Mouse (Mus musculus) embryonic facial prominence, embryonic 14.5 days (tissue): ENCODE measurements around the gene BC067074. TPM values are rescaled to one million over a fixed set of nuclear protein-coding genes. Genes with fewer than 3 reads are reported as not detected.

Source experiments
- ATAC-seq: fragments of 200-750 bp; cut with Nextera tagmentation; 2 replicates; pipeline ENCODE4 v1.8.0; 2017; ENCODE audit warnings: low read depth, moderate number of reproducible peaks, moderate TSS enrichment
- DNase-seq: peaks from one replicate; pipeline ENCODE4 v3.0.0-alpha.2; 2015; ENCODE audit warnings: low spot score
- H3K27ac ChIP-seq: fragments of 300-500 bp; sonication (generic); replicated peaks from 2 replicates; pipeline ENCODE4 v1.5.1; 2014; ENCODE audit warnings: low read depth, mild to moderate bottlenecking, low read length, moderate library complexity
- H3K27me3 ChIP-seq: fragments of 300-500 bp; sonication (generic); replicated peaks from 2 replicates; pipeline ENCODE4 v1.6.1; 2014; ENCODE audit warnings: low read length; ENCODE audit not compliant: control insufficient read depth, insufficient read depth
- H3K36me3 ChIP-seq: fragments of 300-500 bp; sonication (generic); 2 replicates; pipeline ENCODE4 v1.6.1; 2014; ENCODE audit warnings: low read length, mixed read lengths; ENCODE audit not compliant: control insufficient read depth, insufficient read depth
- H3K4me1 ChIP-seq: fragments of 300-500 bp; sonication (generic); 2 replicates; pipeline ENCODE4 v1.6.1; 2014; ENCODE audit warnings: antibody characterized with exemption, low read length; ENCODE audit not compliant: control insufficient read depth, insufficient read depth
- H3K4me2 ChIP-seq: fragments of 300-500 bp; sonication (generic); 2 replicates; pipeline ENCODE4 v1.6.1; 2014; ENCODE audit warnings: low read depth, mild to moderate bottlenecking, low read length, moderate library complexity, mixed read lengths
- H3K4me3 ChIP-seq: fragments of 300-500 bp; sonication (generic); 2 replicates; pipeline ENCODE4 v1.5.1; 2014; ENCODE audit warnings: low read depth, mild to moderate bottlenecking, low read length
- H3K9ac ChIP-seq: fragments of 300-500 bp; sonication (generic); 2 replicates; pipeline ENCODE4 v1.6.1; 2014; ENCODE audit warnings: low read depth, mild to moderate bottlenecking, low read length, moderate library complexity, mixed read lengths
- H3K9me3 ChIP-seq: fragments of 300-500 bp; sonication (generic); 2 replicates; pipeline ENCODE4 v1.6.1; 2016; ENCODE audit warnings: low read length; ENCODE audit not compliant: control insufficient read depth
- WGBS: fragments of 180-500 bp; shearing (Covaris S2); extraction: QIAGEN DNeasy Blood & Tissue Kit; methylation state at CpG from one replicate; pipeline ENCODE4 v1.1.7; 2014; 5-methylcytosine and 5-hydroxymethylcytosine counted together
- polyA plus RNA-seq: library from polyadenylated mRNA; unstranded; fragments of >200 nt; fragmentation: Nextera tagmentation; extraction: Ambion mirVana; gene quantifications from 2 replicates; pipeline ENCODE4 v1.2.1, GENCODE M21; 2014

Gene BC067074
- polyA plus RNA-seq, 1 experiment from 2014 or later = 6.9 TPM

DNA sequence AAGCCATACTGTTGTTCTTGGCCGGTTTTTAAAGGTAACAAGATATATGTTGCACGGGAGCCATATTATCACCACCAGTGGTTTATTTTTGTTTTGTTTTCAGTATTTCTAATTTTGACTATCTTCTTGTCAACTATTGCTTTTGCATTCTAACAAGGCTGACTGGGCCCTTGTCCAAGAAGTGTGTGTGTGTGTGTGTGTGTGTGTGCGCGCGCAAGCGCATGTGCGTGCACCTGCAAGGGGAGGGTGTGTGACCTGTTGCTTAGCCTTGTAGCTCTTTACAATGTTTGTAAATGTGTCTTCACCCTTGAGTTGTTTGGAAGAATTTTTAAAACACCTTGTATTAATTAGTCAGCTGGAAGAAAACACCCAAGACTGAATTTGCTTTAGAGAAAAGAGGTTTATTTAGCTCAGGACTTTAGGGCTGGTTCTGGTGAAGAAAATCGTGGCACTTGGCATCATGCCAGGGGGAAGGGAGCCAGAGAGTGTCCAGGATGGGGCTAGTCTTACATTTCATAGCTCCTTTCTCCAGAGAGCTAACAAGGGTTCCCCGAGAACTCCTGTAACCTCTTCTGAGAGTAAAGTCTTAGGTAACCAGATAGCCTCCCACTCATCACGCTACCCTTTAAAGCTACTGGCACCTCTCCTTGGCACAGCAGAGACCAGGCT, 3.0 kb downstream of the BC067074 start:
- DNase-seq (peak; percentile 60), ATAC-seq (peak; percentile 35; the same call in 1 of the 2 replicates)
- Histone ChIP-seq H3K27me3 (no peaks in the 10 kb centered on the region), H3K4me3 (no peak overlapping the region), H3K4me2 (no peak overlapping the region), H3K36me3 (no peaks in the 10 kb centered on the region), H3K4me1 (peaks cover 20% of the 10 kb centered on the region; the same call in 1 of the 2 replicates), H3K9ac (no peak overlapping the region), H3K9me3 (no peaks in the 10 kb centered on the region), H3K27ac (peak overlapping the region; percentile 1; the same call in 1 of the 2 replicates)
- WGBS = 64% methylated on average over 10 of the region's 10 CpGs

- Histone ChIP-seq H3K9me3 (0 out of 2 replicates have a peak, but pooled peaks cover 7% of the 10 kb centered on the region), H3K4me2 (no peak overlapping the region), H3K36me3 (no peaks in the 10 kb centered on the region; the same call in 1 of the 2 replicates), H3K4me3 (no peak overlapping the region), H3K27me3 (no peaks in the 10 kb centered on the region), H3K9ac (no peak overlapping the region), H3K4me1 (no peaks in the 10 kb centered on the region), H3K27ac (no peak overlapping the region)
- ATAC-seq (no peak), DNase-seq (no peak)
- 92% methylated on average over 4 of the region's 4 CpGs for WGBS
Measured at GRCm38 (mm10) chr13:113306581-113306980, 13.6 kb downstream of the BC067074 start.

DNA sequence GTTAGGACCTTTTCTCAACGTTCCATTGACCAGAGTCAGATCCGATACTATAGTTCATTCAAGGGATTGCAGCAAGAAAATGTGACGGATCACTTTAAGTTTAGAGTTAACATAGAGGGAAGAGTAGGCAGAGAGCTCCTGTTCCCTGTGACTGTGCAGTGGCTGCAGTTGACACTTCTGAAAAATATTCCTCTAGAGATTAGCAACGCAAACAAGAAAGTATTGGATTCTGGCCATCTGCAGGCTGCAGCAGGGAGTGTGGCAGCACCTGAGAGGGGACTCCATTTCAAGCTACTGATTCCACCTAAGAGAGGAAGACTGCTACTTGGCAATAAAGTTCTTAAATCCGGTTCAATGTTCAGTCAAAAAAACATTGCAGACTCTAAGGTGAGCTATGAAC, 26.6 kb downstream of the BC067074 start:
- ATAC-seq = no peak
- no peaks in the 10 kb centered on the region for H3K4me1 ChIP-seq
- no peak overlapping the region for H3K4me2 ChIP-seq
- no peak overlapping the region for H3K4me3 ChIP-seq
- no peaks in the 10 kb centered on the region for H3K9me3 ChIP-seq
- WGBS = 85% methylated on average over 5 of the region's 5 CpGs
- H3K27me3 ChIP-seq = no peaks in the 10 kb centered on the region
- DNase-seq = no peak
- H3K36me3 ChIP-seq = peaks cover 25% of the 10 kb centered on the region; the same call in 1 of the 2 replicates
- no peak overlapping the region for H3K9ac ChIP-seq
- H3K27ac ChIP-seq = no peak overlapping the region

DNA sequence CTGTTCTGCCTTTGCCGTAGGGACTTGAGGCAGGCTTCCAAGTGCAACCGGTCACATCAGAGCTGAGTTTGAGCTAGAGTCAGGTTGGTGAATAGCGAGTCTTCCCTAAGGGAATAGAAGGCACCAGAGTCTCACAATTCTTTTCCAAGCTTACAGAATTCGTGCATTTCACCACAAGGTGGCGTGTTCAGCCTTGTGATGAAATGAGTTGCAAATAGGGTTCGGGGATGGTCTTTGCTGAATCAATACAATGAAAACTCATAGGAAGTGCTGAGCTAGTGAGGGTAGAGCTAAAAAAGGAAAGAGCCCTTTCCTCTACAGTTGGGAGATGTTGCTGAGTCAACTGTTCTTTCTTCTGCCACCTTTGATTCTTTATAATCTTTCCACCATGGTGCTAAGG, 29.0 kb downstream of the BC067074 start:
- no peak overlapping the region for H3K4me3 ChIP-seq
- H3K27me3 ChIP-seq = no peaks in the 10 kb centered on the region
- 8% methylated on average over 6 of the region's 6 CpGs for WGBS
- H3K4me1 ChIP-seq = no peaks in the 10 kb centered on the region
- ATAC-seq = no peak
- peak; percentile 83 for DNase-seq
- H3K9me3 ChIP-seq = no peaks in the 10 kb centered on the region
- no peak overlapping the region for H3K27ac ChIP-seq
- no peak overlapping the region for H3K9ac ChIP-seq
- H3K36me3 ChIP-seq = peaks cover 25% of the 10 kb centered on the region; the same call in 1 of the 2 replicates
- H3K4me2 ChIP-seq = no peak overlapping the region

GRCm38 (mm10) chr13:113324241-113324640, 31.3 kb downstream of the BC067074 start:
- no peaks in the 10 kb centered on the region for H3K4me1 ChIP-seq
- H3K4me2 ChIP-seq = no peak overlapping the region
- H3K9ac ChIP-seq = no peak overlapping the region
- 83% methylated on average over 3 of the region's 3 CpGs for WGBS
- ATAC-seq = no peak
- no peak overlapping the region for H3K4me3 ChIP-seq
- no peaks in the 10 kb centered on the region for H3K9me3 ChIP-seq
- no peaks in the 10 kb centered on the region for H3K27me3 ChIP-seq
- H3K27ac ChIP-seq = no peak overlapping the region
- peaks cover 17% of the 10 kb centered on the region; the same call in 1 of the 2 replicates for H3K36me3 ChIP-seq
- no peak for DNase-seq

DNA sequence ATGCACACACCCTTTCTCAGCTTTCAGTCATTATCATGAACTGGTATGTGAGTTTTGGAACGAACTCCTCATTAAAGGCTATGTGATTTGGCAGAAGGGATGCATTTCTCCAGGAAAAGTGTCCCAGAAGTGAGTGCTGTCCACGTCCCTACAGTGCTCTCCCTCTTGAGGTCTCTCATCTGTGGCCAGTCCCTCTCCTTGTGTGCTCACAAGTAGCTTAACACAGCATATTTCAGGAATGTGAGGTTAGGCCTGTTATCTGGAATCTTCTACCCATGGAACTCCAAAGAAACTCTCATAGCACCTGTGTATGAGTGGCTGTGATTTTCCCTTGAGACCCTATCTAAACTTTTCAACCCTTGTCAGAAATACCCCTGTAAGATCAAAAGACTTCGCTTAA, 32.7 kb downstream of the BC067074 start:
- Histone ChIP-seq H3K4me2 (no peak overlapping the region), H3K27ac (no peak overlapping the region), H3K27me3 (no peaks in the 10 kb centered on the region), H3K9me3 (peaks cover 10% of the 10 kb centered on the region; the same call in 1 of the 2 replicates), H3K9ac (no peak overlapping the region), H3K4me3 (no peak overlapping the region), H3K4me1 (no peaks in the 10 kb centered on the region), H3K36me3 (peaks cover 18% of the 10 kb centered on the region)
- DNase-seq (no peak), ATAC-seq (no peak)
- 79% methylated on average over 3 of the region's 3 CpGs for WGBS

DNA sequence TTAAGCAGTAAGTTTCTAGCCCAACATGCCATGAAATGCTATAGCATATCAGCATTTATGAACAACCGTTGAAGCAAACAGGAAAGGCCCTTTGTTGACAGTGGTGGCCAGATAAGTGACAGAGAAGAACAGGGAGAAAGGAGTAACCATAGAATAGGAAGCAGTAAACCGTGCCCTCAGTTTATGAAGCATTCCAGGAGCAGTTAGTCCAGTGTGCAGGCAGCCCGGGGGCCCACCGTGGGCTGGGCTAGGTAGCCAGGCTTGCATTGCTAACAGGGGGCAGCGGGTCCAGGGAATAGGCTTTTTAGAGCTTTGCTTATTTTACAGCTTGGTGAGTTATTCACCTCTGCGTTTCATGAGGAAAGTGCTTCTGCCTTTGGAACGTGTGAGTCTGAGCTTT, 39.3 kb downstream of the BC067074 start:
- DNase-seq (no peak), ATAC-seq (no peak)
- no peaks in the 10 kb centered on the region for H3K27me3 ChIP-seq
- H3K4me1 ChIP-seq = peaks cover 6% of the 10 kb centered on the region; the same call in 1 of the 2 replicates
- no peak overlapping the region for H3K4me3 ChIP-seq
- peaks cover 9% of the 10 kb centered on the region; the same call in 1 of the 2 replicates for H3K36me3 ChIP-seq
- H3K9me3 ChIP-seq = peaks cover 10% of the 10 kb centered on the region; the same call in 1 of the 2 replicates
- WGBS = 35% methylated on average over 7 of the region's 7 CpGs
- H3K9ac ChIP-seq = no peak overlapping the region
- H3K4me2 ChIP-seq = no peak overlapping the region
- no peak overlapping the region for H3K27ac ChIP-seq

GRCm38 (mm10) chr13:113333374-113333773, 40.4 kb downstream of the BC067074 start:
- Histone ChIP-seq H3K27ac (no peak overlapping the region), H3K9ac (no peak overlapping the region), H3K36me3 (peaks cover 9% of the 10 kb centered on the region; the same call in 1 of the 2 replicates), H3K9me3 (peaks cover 10% of the 10 kb centered on the region; the same call in 1 of the 2 replicates), H3K4me3 (no peak overlapping the region), H3K27me3 (no peaks in the 10 kb centered on the region), H3K4me1 (peaks cover 6% of the 10 kb centered on the region; the same call in 1 of the 2 replicates), H3K4me2 (no peak overlapping the region)
- ATAC-seq = no peak
- WGBS = 82% methylated on average over 6 of the region's 6 CpGs
- DNase-seq = no peak

DNA sequence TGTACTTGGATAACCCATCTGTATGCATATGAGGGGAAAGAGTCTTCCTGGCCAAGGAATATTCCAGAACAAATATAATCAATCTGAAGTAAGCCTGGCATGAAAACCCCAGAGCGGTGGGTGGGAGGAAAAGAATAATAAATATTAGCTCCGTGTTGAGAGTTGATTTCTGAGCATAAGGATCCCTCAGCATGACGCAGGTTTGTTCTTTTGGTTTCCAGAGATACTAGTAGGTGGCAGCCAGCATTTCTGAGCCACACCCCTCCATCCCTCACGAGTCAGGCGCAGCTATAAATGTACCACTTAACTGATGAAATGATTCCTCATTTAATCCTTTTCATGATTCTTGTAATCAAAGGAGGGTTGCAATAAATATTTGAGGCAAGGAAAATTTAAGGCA, 41.0 kb downstream of the BC067074 start:
- Histone ChIP-seq H3K4me1 (peaks cover 6% of the 10 kb centered on the region; the same call in 1 of the 2 replicates), H3K36me3 (peaks cover 9% of the 10 kb centered on the region; the same call in 1 of the 2 replicates), H3K9me3 (peaks cover 10% of the 10 kb centered on the region; the same call in 1 of the 2 replicates), H3K27ac (no peak overlapping the region), H3K4me3 (no peak overlapping the region), H3K9ac (no peak overlapping the region), H3K27me3 (no peaks in the 10 kb centered on the region), H3K4me2 (no peak overlapping the region)
- DNase-seq (no peak), ATAC-seq (no peak)
- 75% methylated on average over 5 of the region's 5 CpGs for WGBS
